Mouse (Mus musculus): ENCODE results near the gene Oip5. TPM values are rescaled to one million over a fixed set of nuclear protein-coding genes. Genes with fewer than 3 reads are reported as not detected.

The Oip5 gene
- polyA plus RNA-seq, 1 experiment from 2014 or later = 27.8 TPM

DNA sequence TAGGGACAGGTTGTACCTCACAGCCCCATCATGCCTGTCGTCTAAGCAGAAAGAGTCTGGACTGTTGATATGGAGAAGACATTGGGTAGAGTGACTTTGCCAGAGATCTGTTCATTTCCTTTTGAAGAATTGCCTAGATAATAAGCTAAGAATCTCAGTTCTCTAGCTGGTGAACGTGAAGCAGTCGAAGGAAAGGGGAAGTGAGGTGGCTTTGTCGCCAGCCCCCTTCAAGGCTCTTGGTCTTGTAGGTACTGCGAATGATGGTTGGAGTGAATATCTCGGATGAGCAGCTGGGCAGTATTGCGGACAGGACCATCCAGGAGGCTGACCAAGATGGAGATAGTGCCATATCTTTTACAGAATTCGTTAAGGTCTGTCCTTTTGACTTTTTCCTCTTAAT, 34.0 kb downstream of the Oip5 start:
- DNase-seq (no peak), ATAC-seq (ENCODE audit: insufficient read depth) (no peak)
- TF ChIP-seq CTCF (IDR thresholded peaks at IDR 0.05; ENCODE audit: low read depth) = no peak
- Histone ChIP-seq H3K4me1 (ENCODE audit: insufficient read depth) (no peaks in the 10 kb centered on the region), H3K9me3 (ENCODE audit: low read depth, low read length) (no peaks in the 10 kb centered on the region), H3K27ac (ENCODE audit: low read depth) (no peak overlapping the region), H3K36me3 (ENCODE audit: insufficient read depth) (0 out of 2 replicates have a peak, but pooled peaks cover 3% of the 10 kb centered on the region), H3K9ac (no peak overlapping the region), H3K27me3 (ENCODE audit: insufficient read depth, low read length) (no peaks in the 10 kb centered on the region), H3K4me3 (ENCODE audit: low read depth, low read length) (no peak overlapping the region), H3K4me2 (no peak overlapping the region)
- WGBS = 85% methylated on average over 8 of the region's 8 CpGs

- TF ChIP-seq CTCF (IDR thresholded peaks at IDR 0.05; ENCODE audit: low read depth) = no peak
- no peak overlapping the region for H3K4me3 ChIP-seq (ENCODE audit: low read depth, low read length)
- H3K9me3 ChIP-seq (ENCODE audit: low read depth, low read length) = no peaks in the 10 kb centered on the region
- DNase-seq = no peak
- ATAC-seq (ENCODE audit: insufficient read depth) = no peak
- H3K27me3 ChIP-seq (ENCODE audit: insufficient read depth, low read length) = no peaks in the 10 kb centered on the region
- no peak overlapping the region for H3K27ac ChIP-seq (ENCODE audit: low read depth)
- H3K4me2 ChIP-seq = no peak overlapping the region
- no peaks in the 10 kb centered on the region for H3K4me1 ChIP-seq (ENCODE audit: insufficient read depth)
- H3K36me3 ChIP-seq (ENCODE audit: insufficient read depth) = 0 out of 2 replicates have a peak, but pooled peaks cover 3% of the 10 kb centered on the region
- H3K9ac ChIP-seq = no peak overlapping the region
- WGBS = 58% methylated on average over 2 of the region's 2 CpGs
Measured at GRCm38 (mm10) chr2:119583439-119583838, 34.8 kb downstream of the Oip5 start.

- Histone ChIP-seq H3K4me3 (ENCODE audit: low read depth, low read length) (no peak overlapping the region), H3K27me3 (ENCODE audit: insufficient read depth, low read length) (no peaks in the 10 kb centered on the region), H3K27ac (ENCODE audit: low read depth) (no peak overlapping the region), H3K9me3 (ENCODE audit: low read depth, low read length) (no peaks in the 10 kb centered on the region), H3K4me1 (ENCODE audit: insufficient read depth) (no peaks in the 10 kb centered on the region), H3K4me2 (no peak overlapping the region), H3K36me3 (ENCODE audit: insufficient read depth) (0 out of 2 replicates have a peak, but pooled peaks cover 3% of the 10 kb centered on the region), H3K9ac (no peak overlapping the region)
- DNase-seq (no peak), ATAC-seq (ENCODE audit: insufficient read depth) (no peak)
- 95% methylated on average over 3 of the region's 3 CpGs for WGBS
- no peak for TF ChIP-seq CTCF (IDR thresholded peaks at IDR 0.05; ENCODE audit: low read depth)
Measured at GRCm38 (mm10) chr2:119581571-119581970, 36.7 kb downstream of the Oip5 start.

DNA sequence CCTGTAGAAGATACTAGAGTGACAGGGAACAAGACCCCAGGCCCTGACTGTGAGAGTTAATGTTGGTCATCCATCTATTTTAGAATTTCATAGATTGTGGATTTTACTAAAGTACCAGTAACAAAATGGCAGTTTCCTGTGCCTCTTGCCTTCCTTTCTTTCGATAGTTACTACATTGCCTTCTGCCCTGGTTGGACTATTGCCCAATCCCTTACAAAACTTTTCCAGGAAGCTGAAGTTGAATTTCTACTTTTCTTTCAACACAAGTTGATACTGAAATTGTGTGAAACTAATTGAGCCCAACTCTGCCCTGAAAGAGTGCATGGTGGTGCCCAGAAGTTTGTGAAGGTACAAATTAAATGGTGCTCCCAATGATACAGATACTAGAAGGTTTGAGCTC, 45.8 kb downstream of the Oip5 start:
- ATAC-seq (ENCODE audit: insufficient read depth) (no peak), DNase-seq (no peak)
- Histone ChIP-seq H3K36me3 (ENCODE audit: insufficient read depth) (0 out of 2 replicates have a peak, but pooled peaks cover 7% of the 10 kb centered on the region), H3K27me3 (ENCODE audit: insufficient read depth, low read length) (no peaks in the 10 kb centered on the region), H3K9ac (no peak overlapping the region), H3K27ac (ENCODE audit: low read depth) (no peak overlapping the region), H3K9me3 (ENCODE audit: low read depth, low read length) (no peaks in the 10 kb centered on the region), H3K4me2 (no peak overlapping the region), H3K4me3 (ENCODE audit: low read depth, low read length) (no peak overlapping the region), H3K4me1 (ENCODE audit: insufficient read depth) (no peaks in the 10 kb centered on the region)
- TF ChIP-seq CTCF (IDR thresholded peaks at IDR 0.05; ENCODE audit: low read depth) = no peak
- WGBS = 80% methylated on average over 1 of the region's 1 CpGs

- H3K9me3 ChIP-seq (ENCODE audit: low read depth, low read length) = no peaks in the 10 kb centered on the region
- ATAC-seq (ENCODE audit: insufficient read depth) (no peak), DNase-seq (no peak)
- no peak overlapping the region for H3K4me2 ChIP-seq
- no peaks in the 10 kb centered on the region for H3K4me1 ChIP-seq (ENCODE audit: insufficient read depth)
- no peaks in the 10 kb centered on the region for H3K27me3 ChIP-seq (ENCODE audit: insufficient read depth, low read length)
- no peak for TF ChIP-seq CTCF (IDR thresholded peaks at IDR 0.05; ENCODE audit: low read depth)
- H3K9ac ChIP-seq = no peak overlapping the region
- 83% methylated on average over 7 of the region's 7 CpGs for WGBS
- no peak overlapping the region for H3K4me3 ChIP-seq (ENCODE audit: low read depth, low read length)
- peaks cover 10% of the 10 kb centered on the region; the same call in 1 of the 2 replicates for H3K36me3 ChIP-seq (ENCODE audit: insufficient read depth)
- H3K27ac ChIP-seq (ENCODE audit: low read depth) = no peak overlapping the region
Measured at GRCm38 (mm10) chr2:119566182-119566855, 52.0 kb downstream of the Oip5 start.

DNA sequence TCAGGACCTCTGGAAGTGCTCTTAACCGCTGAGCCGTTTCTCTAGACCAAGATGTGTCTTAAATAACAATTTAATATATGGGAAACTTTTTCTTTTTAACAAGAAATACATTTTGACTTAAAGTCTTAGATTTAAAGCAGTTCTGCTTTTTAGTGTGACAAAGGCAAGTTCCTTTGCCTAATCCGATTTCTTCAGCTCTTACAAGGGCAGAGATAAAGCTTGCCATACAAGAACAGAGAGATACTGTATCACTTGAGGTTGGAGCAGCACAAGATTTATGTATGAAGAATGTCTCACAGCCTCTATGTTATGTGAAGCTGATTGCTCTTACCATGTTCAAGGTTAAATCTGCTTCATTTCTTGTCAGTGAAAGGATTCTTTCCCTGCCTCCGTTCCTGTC, 53.0 kb downstream of the Oip5 start:
- no peaks in the 10 kb centered on the region for H3K9me3 ChIP-seq (ENCODE audit: low read depth, low read length)
- 89% methylated on average over 4 of the region's 4 CpGs for WGBS

DNA sequence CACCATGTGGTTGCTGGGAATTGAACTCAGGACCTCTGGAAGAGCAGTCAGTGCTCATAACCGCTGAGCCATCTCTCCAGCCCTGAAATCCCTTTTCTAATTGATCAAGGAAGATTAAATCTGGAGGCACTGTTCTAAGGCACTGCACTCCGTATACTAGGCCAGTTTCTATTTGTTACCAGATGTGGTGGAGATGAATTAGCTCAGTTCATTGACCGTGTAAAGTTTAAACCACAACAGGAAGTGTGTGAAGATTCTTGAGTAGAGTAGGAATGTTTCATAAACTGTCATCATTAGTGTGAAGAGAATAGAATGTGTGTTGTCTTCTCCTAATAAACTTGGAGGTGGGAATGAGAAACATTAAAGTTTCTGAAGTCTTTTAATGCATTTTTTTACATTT, 56.5 kb downstream of the Oip5 start:
- Histone ChIP-seq H3K4me1 (ENCODE audit: insufficient read depth) (no peaks in the 10 kb centered on the region; the same call in 1 of the 2 replicates), H3K4me3 (ENCODE audit: low read depth, low read length) (no peak overlapping the region), H3K27me3 (ENCODE audit: insufficient read depth, low read length) (no peaks in the 10 kb centered on the region), H3K4me2 (no peak overlapping the region), H3K9ac (no peak overlapping the region), H3K27ac (ENCODE audit: low read depth) (no peak overlapping the region), H3K36me3 (ENCODE audit: insufficient read depth) (peaks cover 10% of the 10 kb centered on the region; the same call in 1 of the 2 replicates), H3K9me3 (ENCODE audit: low read depth, low read length) (no peaks in the 10 kb centered on the region)
- TF ChIP-seq CTCF (IDR thresholded peaks at IDR 0.05; ENCODE audit: low read depth) = no peak
- ATAC-seq (ENCODE audit: insufficient read depth) (no peak), DNase-seq (no peak)
- 83% methylated on average over 3 of the region's 3 CpGs for WGBS

More for the DNA sequence above, 53.0 kb downstream of the Oip5 start:
- ATAC-seq (ENCODE audit: insufficient read depth) (no peak), DNase-seq (no peak)
- TF ChIP-seq CTCF (IDR thresholded peaks at IDR 0.05; ENCODE audit: low read depth) = no peak
- Histone ChIP-seq H3K36me3 (ENCODE audit: insufficient read depth) (peaks cover 10% of the 10 kb centered on the region; the same call in 1 of the 2 replicates), H3K4me1 (ENCODE audit: insufficient read depth) (no peaks in the 10 kb centered on the region), H3K9ac (no peak overlapping the region), H3K4me3 (ENCODE audit: low read depth, low read length) (no peak overlapping the region), H3K4me2 (no peak overlapping the region), H3K27me3 (ENCODE audit: insufficient read depth, low read length) (no peaks in the 10 kb centered on the region), H3K27ac (ENCODE audit: low read depth) (no peak overlapping the region)

Other genes with a start within 250 kb of the Oip5 start
- 6.7 and 6.9 TPM in 2 replicates for gene Ino80, start 140.8 kb downstream of the Oip5 start, polyA plus RNA-seq (2014; fragmentation: Nextera tagmentation; extraction: Ambion mirVana)
- gene Exd1, start 70.8 kb downstream of the Oip5 start, polyA plus RNA-seq (2014; fragmentation: Nextera tagmentation; extraction: Ambion mirVana) = 0.17 and 0.51 TPM in 2 replicates
- gene Chp1, start 70.8 kb downstream of the Oip5 start, polyA plus RNA-seq (2014; fragmentation: Nextera tagmentation; extraction: Ambion mirVana) = 57.3 and 58.9 TPM in 2 replicates
- 83.9 and 84.5 TPM in 2 replicates for gene Nusap1, start 171 bp downstream of the Oip5 start, polyA plus RNA-seq (2014; fragmentation: Nextera tagmentation; extraction: Ambion mirVana)
- 36.7 and 37.4 TPM in 2 replicates for gene Ndufaf1, start 44.4 kb upstream of the Oip5 start, polyA plus RNA-seq (2014; fragmentation: Nextera tagmentation; extraction: Ambion mirVana)
- 26.2 and 28.0 TPM in 2 replicates for gene Rtf1, start 56.6 kb upstream of the Oip5 start, polyA plus RNA-seq (2014; fragmentation: Nextera tagmentation; extraction: Ambion mirVana)
- 1.3 TPM in 2 replicates for gene Itpka, start 123.9 kb upstream of the Oip5 start, polyA plus RNA-seq (2014; fragmentation: Nextera tagmentation; extraction: Ambion mirVana)
- gene Ltk, start 142.0 kb upstream of the Oip5 start, polyA plus RNA-seq (2014; fragmentation: Nextera tagmentation; extraction: Ambion mirVana) = 0.66 and 0.83 TPM in 2 replicates
- gene Rpap1, start 169.1 kb upstream of the Oip5 start, polyA plus RNA-seq (2014; fragmentation: Nextera tagmentation; extraction: Ambion mirVana) = 30.7 and 34.2 TPM in 2 replicates
- 19.0 and 21.9 TPM in 2 replicates for gene Tyro3, start 179.3 kb upstream of the Oip5 start, polyA plus RNA-seq (2014; fragmentation: Nextera tagmentation; extraction: Ambion mirVana)